Mouse (Mus musculus): ENCODE data around the gene Myo19. TPM values are rescaled to one million over a fixed set of nuclear protein-coding genes. Genes with fewer than 3 reads are reported as not detected.

The Myo19 gene
- polyA plus RNA-seq, 1 experiment from 2014 or later: 6.6 TPM

- Histone ChIP-seq H3K9me3 (replicated peaks; ENCODE audit: control insufficient read depth, low read length) (no peaks in the 10 kb centered on the region), H3K4me3 (ENCODE audit: low read length) (no peak overlapping the region), H3K36me3 (ENCODE audit: control insufficient read depth, insufficient read depth) (no peaks in the 10 kb centered on the region), H3K4me1 (ENCODE audit: control insufficient read depth, insufficient read depth, low read length) (peaks cover 8% of the 10 kb centered on the region), H3K27me3 (ENCODE audit: control insufficient read depth, insufficient read depth, low read length) (no peaks in the 10 kb centered on the region), H3K4me2 (ENCODE audit: low read depth, low read length) (no peak overlapping the region), H3K27ac (ENCODE audit: low read length) (no peak overlapping the region), H3K9ac (ENCODE audit: low read length) (no peak overlapping the region)
- no peak for ATAC-seq (replicated peaks; ENCODE audit: extremely low read depth, insufficient read depth, low FRiP score)
- WGBS: 54% methylated on average over 7 of the region's 7 CpGs
Observed at GRCm38 (mm10) chr11:84919951-84920350, 40.0 kb downstream of the Myo19 start.

GRCm38 (mm10) chr11:84920981-84921380, 41.0 kb downstream of the Myo19 start:
- no peak for ATAC-seq (replicated peaks; ENCODE audit: extremely low read depth, insufficient read depth, low FRiP score)
- 77% methylated on average over 8 of the region's 8 CpGs for WGBS

GRCm38 (mm10) chr11:84932261-84932660, 52.3 kb downstream of the Myo19 start:
- Histone ChIP-seq H3K9me3 (replicated peaks; ENCODE audit: control insufficient read depth, low read length) (no peaks in the 10 kb centered on the region), H3K27ac (ENCODE audit: low read length) (no peak overlapping the region), H3K9ac (ENCODE audit: low read length) (no peak overlapping the region), H3K36me3 (ENCODE audit: control insufficient read depth, insufficient read depth) (no peaks in the 10 kb centered on the region), H3K4me2 (ENCODE audit: low read depth, low read length) (no peak overlapping the region), H3K27me3 (ENCODE audit: control insufficient read depth, insufficient read depth, low read length) (no peaks in the 10 kb centered on the region), H3K4me1 (ENCODE audit: control insufficient read depth, insufficient read depth, low read length) (no peaks in the 10 kb centered on the region), H3K4me3 (ENCODE audit: low read length) (no peak overlapping the region)
- ATAC-seq (replicated peaks; ENCODE audit: extremely low read depth, insufficient read depth, low FRiP score): no peak
- WGBS: 15% methylated on average over 6 of the region's 6 CpGs

More at GRCm38 (mm10) chr11:84920981-84921380, 41.0 kb downstream of the Myo19 start:
- Histone ChIP-seq H3K36me3 (ENCODE audit: control insufficient read depth, insufficient read depth) (no peaks in the 10 kb centered on the region), H3K4me3 (ENCODE audit: low read length) (no peak overlapping the region), H3K4me2 (ENCODE audit: low read depth, low read length) (no peak overlapping the region), H3K27ac (ENCODE audit: low read length) (no peak overlapping the region), H3K9me3 (replicated peaks; ENCODE audit: control insufficient read depth, low read length) (no peaks in the 10 kb centered on the region), H3K4me1 (ENCODE audit: control insufficient read depth, insufficient read depth, low read length) (peaks cover 3% of the 10 kb centered on the region; the same call in 1 of the 2 replicates), H3K9ac (ENCODE audit: low read length) (no peak overlapping the region), H3K27me3 (ENCODE audit: control insufficient read depth, insufficient read depth, low read length) (no peaks in the 10 kb centered on the region)

GRCm38 (mm10) chr11:84939508-84940053, 59.6 kb downstream of the Myo19 start:
- Histone ChIP-seq H3K27me3 (ENCODE audit: control insufficient read depth, insufficient read depth, low read length) (peaks cover 13% of the 10 kb centered on the region), H3K9me3 (replicated peaks; ENCODE audit: control insufficient read depth, low read length) (no peaks in the 10 kb centered on the region), H3K4me1 (ENCODE audit: control insufficient read depth, insufficient read depth, low read length) (no peaks in the 10 kb centered on the region), H3K36me3 (ENCODE audit: control insufficient read depth, insufficient read depth) (no peaks in the 10 kb centered on the region), H3K9ac (ENCODE audit: low read length) (no peak overlapping the region), H3K27ac (ENCODE audit: low read length) (no peak overlapping the region), H3K4me3 (ENCODE audit: low read length) (no peak overlapping the region), H3K4me2 (ENCODE audit: low read depth, low read length) (no peak overlapping the region)
- no peak for ATAC-seq (replicated peaks; ENCODE audit: extremely low read depth, insufficient read depth, low FRiP score)
- WGBS: 55% methylated on average over 8 of the region's 8 CpGs

- Histone ChIP-seq H3K9ac (ENCODE audit: low read length) (no peak overlapping the region), H3K27me3 (ENCODE audit: control insufficient read depth, insufficient read depth, low read length) (peaks cover 15% of the 10 kb centered on the region), H3K36me3 (ENCODE audit: control insufficient read depth, insufficient read depth) (no peaks in the 10 kb centered on the region), H3K4me1 (ENCODE audit: control insufficient read depth, insufficient read depth, low read length) (no peaks in the 10 kb centered on the region), H3K27ac (ENCODE audit: low read length) (no peak overlapping the region), H3K9me3 (replicated peaks; ENCODE audit: control insufficient read depth, low read length) (no peaks in the 10 kb centered on the region), H3K4me2 (ENCODE audit: low read depth, low read length) (no peak overlapping the region), H3K4me3 (ENCODE audit: low read length) (no peak overlapping the region)
- whole genome bisulfite sequencing: 69% methylated on average over 10 of the region's 10 CpGs
- no peak for ATAC-seq (replicated peaks; ENCODE audit: extremely low read depth, insufficient read depth, low FRiP score)
Observed at GRCm38 (mm10) chr11:84940140-84940539, 60.2 kb downstream of the Myo19 start.

- Histone ChIP-seq H3K9ac (ENCODE audit: low read length) (no peak overlapping the region), H3K36me3 (ENCODE audit: control insufficient read depth, insufficient read depth) (no peaks in the 10 kb centered on the region), H3K9me3 (replicated peaks; ENCODE audit: control insufficient read depth, low read length) (0 out of 2 replicates have a peak, but pooled peaks cover 2% of the 10 kb centered on the region), H3K27me3 (ENCODE audit: control insufficient read depth, insufficient read depth, low read length) (peaks cover 18% of the 10 kb centered on the region), H3K4me1 (ENCODE audit: control insufficient read depth, insufficient read depth, low read length) (no peaks in the 10 kb centered on the region), H3K4me2 (ENCODE audit: low read depth, low read length) (peak overlapping the region; percentile 40; the same call in 1 of the 2 replicates), H3K27ac (ENCODE audit: low read length) (no peak overlapping the region), H3K4me3 (ENCODE audit: low read length) (no peak overlapping the region)
- no peak for ATAC-seq (replicated peaks; ENCODE audit: extremely low read depth, insufficient read depth, low FRiP score)
- 0% methylated on average over 15 of the region's 15 CpGs for WGBS
Observed at GRCm38 (mm10) chr11:84943948-84944347, 64.0 kb downstream of the Myo19 start.

- H3K9ac ChIP-seq (ENCODE audit: low read length): no peak overlapping the region
- no peaks in the 10 kb centered on the region for H3K4me1 ChIP-seq (ENCODE audit: control insufficient read depth, insufficient read depth, low read length)
- no peak for ATAC-seq (replicated peaks; ENCODE audit: extremely low read depth, insufficient read depth, low FRiP score)
- no peak overlapping the region for H3K4me3 ChIP-seq (ENCODE audit: low read length)
- WGBS: 2% methylated on average over 12 of the region's 12 CpGs
- H3K36me3 ChIP-seq (ENCODE audit: control insufficient read depth, insufficient read depth): no peaks in the 10 kb centered on the region
- H3K9me3 ChIP-seq (replicated peaks; ENCODE audit: control insufficient read depth, low read length): 0 out of 2 replicates have a peak, but pooled peaks cover 2% of the 10 kb centered on the region
- H3K27ac ChIP-seq (ENCODE audit: low read length): no peak overlapping the region
- no peak overlapping the region for H3K4me2 ChIP-seq (ENCODE audit: low read depth, low read length)
- H3K27me3 ChIP-seq (ENCODE audit: control insufficient read depth, insufficient read depth, low read length): peaks cover 18% of the 10 kb centered on the region
Observed at GRCm38 (mm10) chr11:84944639-84945435, 64.9 kb downstream of the Myo19 start.

- no peak overlapping the region for H3K9ac ChIP-seq (ENCODE audit: low read length)
- WGBS: 35% methylated on average over 3 of the region's 3 CpGs
- no peak overlapping the region for H3K4me2 ChIP-seq (ENCODE audit: low read depth, low read length)
- 0 out of 2 replicates have a peak, but pooled peaks cover 2% of the 10 kb centered on the region for H3K9me3 ChIP-seq (replicated peaks; ENCODE audit: control insufficient read depth, low read length)
- H3K27ac ChIP-seq (ENCODE audit: low read length): no peak overlapping the region
- no peak for ATAC-seq (replicated peaks; ENCODE audit: extremely low read depth, insufficient read depth, low FRiP score)
- no peak overlapping the region for H3K4me3 ChIP-seq (ENCODE audit: low read length)
- H3K27me3 ChIP-seq (ENCODE audit: control insufficient read depth, insufficient read depth, low read length): peaks cover 18% of the 10 kb centered on the region
- H3K36me3 ChIP-seq (ENCODE audit: control insufficient read depth, insufficient read depth): no peaks in the 10 kb centered on the region
- H3K4me1 ChIP-seq (ENCODE audit: control insufficient read depth, insufficient read depth, low read length): no peaks in the 10 kb centered on the region
Observed at GRCm38 (mm10) chr11:84945841-84946240, 65.9 kb downstream of the Myo19 start.

- Histone ChIP-seq H3K4me1 (ENCODE audit: control insufficient read depth, insufficient read depth, low read length) (no peaks in the 10 kb centered on the region), H3K4me2 (ENCODE audit: low read depth, low read length) (no peak overlapping the region), H3K9me3 (replicated peaks; ENCODE audit: control insufficient read depth, low read length) (0 out of 2 replicates have a peak, but pooled peaks cover 2% of the 10 kb centered on the region), H3K27me3 (ENCODE audit: control insufficient read depth, insufficient read depth, low read length) (peaks cover 18% of the 10 kb centered on the region), H3K9ac (ENCODE audit: low read length) (no peak overlapping the region), H3K36me3 (ENCODE audit: control insufficient read depth, insufficient read depth) (no peaks in the 10 kb centered on the region), H3K4me3 (ENCODE audit: low read length) (no peak overlapping the region), H3K27ac (ENCODE audit: low read length) (no peak overlapping the region)
- ATAC-seq (replicated peaks; ENCODE audit: extremely low read depth, insufficient read depth, low FRiP score): no peak
- 73% methylated on average over 6 of the region's 6 CpGs for WGBS
Observed at GRCm38 (mm10) chr11:84947206-84947605, 67.3 kb downstream of the Myo19 start.

Measured in heart, embryonic 16.5 days (tissue).